Mouse (Mus musculus) lung, postnatal 0 days (tissue): ENCODE results near the gene Kifc5b. TPM values are rescaled to one million over a fixed set of nuclear protein-coding genes. Genes with fewer than 3 reads are reported as not detected.

Source experiments
- ATAC-seq: fragments of 200-750 bp; cut with Nextera tagmentation; 2 replicates; pipeline ENCODE4 v1.8.0; 2017; ENCODE audit warnings: moderate library complexity
- DNase-seq: peaks from one replicate; pipeline ENCODE4 v3.0.0-alpha.2; 2016; ENCODE audit warnings: low spot score
- H3K27ac ChIP-seq: fragments of 300-500 bp; sonication (generic); 2 replicates; pipeline ENCODE4 v1.5.1; 2014; ENCODE audit warnings: antibody characterized with exemption, mild to moderate bottlenecking, low read length, mixed read lengths
- H3K27me3 ChIP-seq: fragments of 300-500 bp; sonication (generic); replicated peaks from 2 replicates; pipeline ENCODE4 v1.6.1; 2014; ENCODE audit warnings: low read length, mixed read lengths; ENCODE audit not compliant: insufficient read depth
- H3K36me3 ChIP-seq: fragments of 300-500 bp; sonication (generic); 2 replicates; pipeline ENCODE4 v1.6.1; 2014; ENCODE audit warnings: low read length, mixed read lengths; ENCODE audit not compliant: insufficient read depth
- H3K4me1 ChIP-seq: fragments of 300-500 bp; sonication (generic); 2 replicates; pipeline ENCODE4 v1.6.1; 2014; ENCODE audit warnings: antibody characterized with exemption, low read depth, low read length, mixed read lengths; ENCODE audit not compliant: insufficient read depth
- H3K4me2 ChIP-seq: fragments of 300-500 bp; sonication (generic); replicated peaks from 2 replicates; pipeline ENCODE4 v1.6.1; 2014; ENCODE audit warnings: low read depth, mild to moderate bottlenecking, low read length, moderate library complexity, mixed read lengths
- H3K4me3 ChIP-seq: fragments of 300-500 bp; sonication (generic); 2 replicates; pipeline ENCODE4 v1.5.1; 2014; ENCODE audit warnings: low read depth, low read length
- H3K9ac ChIP-seq: fragments of 300-500 bp; sonication (generic); replicated peaks from 2 replicates; pipeline ENCODE4 v1.6.1; 2014; ENCODE audit warnings: low read depth, mild to moderate bottlenecking
- H3K9me3 ChIP-seq: fragments of 300-500 bp; sonication (generic); 2 replicates; pipeline ENCODE4 v1.6.1; 2016; ENCODE audit warnings: low read length, mixed read lengths
- CTCF ChIP-seq: IDR thresholded peaks from 2 replicates; pipeline ENCODE4 v1.5.1; 2016; ENCODE audit warnings: antibody characterized with exemption, mild to moderate bottlenecking
- EP300 ChIP-seq: IDR thresholded peaks from 2 replicates; pipeline ENCODE4 v1.6.1; 2016; ENCODE audit warnings: antibody characterized with exemption, mild to moderate bottlenecking, control low read depth
- WGBS: fragments of 180-500 bp; shearing (Covaris S2); extraction: QIAGEN DNeasy Blood & Tissue Kit; methylation state at CpG from one replicate; pipeline ENCODE4 v1.1.7; 2014; 5-methylcytosine and 5-hydroxymethylcytosine counted together
- polyA plus RNA-seq: library from polyadenylated mRNA; unstranded; fragments of >200 nt; fragmentation: Nextera tagmentation; extraction: Ambion mirVana; gene quantifications from 2 replicates; pipeline ENCODE4 v1.2.1, GENCODE M21; 2015

Kifc5b gene
- polyA plus RNA-seq, 1 experiment from 2014 or later, result 0.35 TPM

- Histone ChIP-seq H3K4me1 (peaks cover 6% of the 10 kb centered on the region; the same call in 1 of the 2 replicates), H3K27me3 (no peaks in the 10 kb centered on the region), H3K9me3 (no peaks in the 10 kb centered on the region), H3K4me3 (no peak overlapping the region), H3K4me2 (no peak overlapping the region), H3K36me3 (0 out of 2 replicates have a peak, but pooled peaks cover 3% of the 10 kb centered on the region), H3K27ac (no peak overlapping the region), H3K9ac (no peak overlapping the region)
- no peak for DNase-seq
- 74% methylated on average over 6 of the region's 6 CpGs for WGBS
- no peak for ATAC-seq
- TF ChIP-seq EP300 (no peak), CTCF (no peak)
Observed at GRCm38 (mm10) chr17:26969257-26969656, 52.4 kb downstream of the Kifc5b start.

GRCm38 (mm10) chr17:26970221-26970620 is 53.3 kb downstream of the Kifc5b start:
- ATAC-seq (no peak), DNase-seq (no peak)
- H3K27me3 ChIP-seq, result no peaks in the 10 kb centered on the region
- no peaks in the 10 kb centered on the region for H3K9me3 ChIP-seq
- H3K9ac ChIP-seq, result no peak overlapping the region
- H3K36me3 ChIP-seq, result 0 out of 2 replicates have a peak, but pooled peaks cover 3% of the 10 kb centered on the region
- H3K4me3 ChIP-seq, result no peak overlapping the region
- WGBS, result 52% methylated on average over 5 of the region's 12 CpGs
- H3K27ac ChIP-seq, result no peak overlapping the region
- no peak overlapping the region for H3K4me2 ChIP-seq
- TF ChIP-seq CTCF (no peak), EP300 (no peak)
- peaks cover 6% of the 10 kb centered on the region; the same call in 1 of the 2 replicates for H3K4me1 ChIP-seq

- peaks cover 6% of the 10 kb centered on the region; the same call in 1 of the 2 replicates for H3K4me1 ChIP-seq
- peak overlapping the region; percentile 11; the same call in 1 of the 2 replicates for H3K27ac ChIP-seq
- H3K9ac ChIP-seq, result no peak overlapping the region; the same call in 1 of the 2 replicates
- TF ChIP-seq CTCF (no peak), EP300 (no peak)
- DNase-seq (no peak), ATAC-seq (no peak)
- 0 out of 2 replicates have a peak, but pooled peaks cover 3% of the 10 kb centered on the region for H3K36me3 ChIP-seq
- no peaks in the 10 kb centered on the region for H3K9me3 ChIP-seq
- H3K4me3 ChIP-seq, result no peak overlapping the region
- H3K4me2 ChIP-seq, result peak overlapping the region; percentile 74
- H3K27me3 ChIP-seq, result no peaks in the 10 kb centered on the region
- 54% methylated on average over 7 of the region's 8 CpGs for WGBS
Observed at GRCm38 (mm10) chr17:26971247-26971905, 54.5 kb downstream of the Kifc5b start.

- ATAC-seq (no peak), DNase-seq (no peak)
- Histone ChIP-seq H3K27ac (peak overlapping the region; percentile 90), H3K4me2 (peak overlapping the region; percentile 74), H3K4me3 (peak overlapping the region; percentile 93), H3K27me3 (no peaks in the 10 kb centered on the region), H3K9me3 (no peaks in the 10 kb centered on the region), H3K4me1 (peaks cover 6% of the 10 kb centered on the region; the same call in 1 of the 2 replicates), H3K36me3 (0 out of 2 replicates have a peak, but pooled peaks cover 3% of the 10 kb centered on the region), H3K9ac (peak overlapping the region; percentile 58)
- 0% methylated on average over 3 of the region's 3 CpGs for WGBS
- TF ChIP-seq CTCF (no peak), EP300 (no peak)
Observed at GRCm38 (mm10) chr17:26972107-26972506, 55.2 kb downstream of the Kifc5b start.

GRCm38 (mm10) chr17:26972703-26973574 is 56.0 kb downstream of the Kifc5b start, which contains the start of gene Zbtb9:
Zbtb9 (plus strand) TSS chr17:26973167.
- under 1% methylated on average over 60 of the region's 75 CpGs for WGBS
- H3K36me3 ChIP-seq, result no peaks in the 10 kb centered on the region
- no peaks in the 10 kb centered on the region for H3K27me3 ChIP-seq
- DNase-seq (peak; percentile 98), ATAC-seq (peak; percentile 100)
- TF ChIP-seq EP300 (no peak), CTCF (no peak)
- H3K4me3 ChIP-seq, result peak within 1 kb of the TSS; percentile 93
- H3K4me1 ChIP-seq, result peaks cover 6% of the 10 kb centered on the region; the same call in 1 of the 2 replicates
- H3K27ac ChIP-seq, result peak within 1 kb of the TSS; percentile 90
- peak within 1 kb of the TSS; percentile 58 for H3K9ac ChIP-seq
- H3K4me2 ChIP-seq, result peak within 1 kb of the TSS; percentile 74
- no peaks in the 10 kb centered on the region for H3K9me3 ChIP-seq

- peak overlapping the region; percentile 93; the same call in 1 of the 2 replicates for H3K4me3 ChIP-seq
Observed at GRCm38 (mm10) chr17:26974547-26974946, 57.7 kb downstream of the Kifc5b start.

More at GRCm38 (mm10) chr17:26974547-26974946, 57.7 kb downstream of the Kifc5b start:
- peaks cover 6% of the 10 kb centered on the region; the same call in 1 of the 2 replicates for H3K4me1 ChIP-seq
- DNase-seq, result no peak
- ATAC-seq, result no peak
- H3K36me3 ChIP-seq, result no peaks in the 10 kb centered on the region
- no peak overlapping the region for H3K27ac ChIP-seq
- 89% methylated on average over 15 of the region's 15 CpGs for WGBS
- no peak overlapping the region for H3K9ac ChIP-seq
- H3K4me2 ChIP-seq, result no peak overlapping the region
- H3K27me3 ChIP-seq, result no peaks in the 10 kb centered on the region
- H3K9me3 ChIP-seq, result no peaks in the 10 kb centered on the region
- TF ChIP-seq EP300 (no peak), CTCF (no peak)
